Mouse (Mus musculus) midbrain, postnatal 0 days (tissue): ENCODE measurements around the gene Faah. TPM values are rescaled to one million over a fixed set of nuclear protein-coding genes. Genes with fewer than 3 reads are reported as not detected.

ENCODE experiments used
- ATAC-seq: fragments of 200-750 bp; cut with Nextera tagmentation; 2 replicates; pipeline ENCODE4 v1.8.0; 2017; ENCODE audit warnings: moderate number of reproducible peaks, mild to moderate bottlenecking, moderate TSS enrichment, moderate library complexity; ENCODE audit not compliant: low FRiP score
- DNase-seq: peaks from one replicate; pipeline ENCODE4 v3.0.0-alpha.2; 2015; ENCODE audit warnings: low spot score
- H3K27ac ChIP-seq: fragments of 300-500 bp; sonication (generic); 2 replicates; pipeline ENCODE4 v1.5.1; 2014; ENCODE audit warnings: low read depth, mild to moderate bottlenecking, low read length, mixed read lengths
- H3K27me3 ChIP-seq: fragments of 300-500 bp; sonication (generic); 2 replicates; pipeline ENCODE4 v1.6.1; 2014; ENCODE audit warnings: low read length, control low read depth, mixed read lengths; ENCODE audit not compliant: insufficient read depth
- H3K36me3 ChIP-seq: fragments of 300-500 bp; sonication (generic); 2 replicates; pipeline ENCODE4 v1.6.1; 2014; ENCODE audit warnings: low read length, control low read depth, mixed read lengths; ENCODE audit not compliant: insufficient read depth
- H3K4me1 ChIP-seq: fragments of 300-500 bp; sonication (generic); 2 replicates; pipeline ENCODE4 v1.6.1; 2014; ENCODE audit warnings: mild to moderate bottlenecking, control low read depth, antibody characterized with exemption, low read length, mixed read lengths; ENCODE audit not compliant: insufficient read depth
- H3K4me2 ChIP-seq: fragments of 300-500 bp; sonication (generic); 2 replicates; pipeline ENCODE4 v1.6.1; 2014; ENCODE audit warnings: low read depth, mild to moderate bottlenecking, low read length, mixed read lengths; ENCODE audit not compliant: poor library complexity, severe bottlenecking
- H3K4me3 ChIP-seq: fragments of 300-500 bp; sonication (generic); 2 replicates; pipeline ENCODE4 v1.5.1; 2014; ENCODE audit warnings: low read depth, mild to moderate bottlenecking, low read length, moderate library complexity
- H3K9ac ChIP-seq: fragments of 300-500 bp; sonication (generic); replicated peaks from 2 replicates; pipeline ENCODE4 v1.6.1; 2014; ENCODE audit warnings: mild to moderate bottlenecking, low read length, moderate library complexity, mixed read lengths; ENCODE audit not compliant: poor library complexity, severe bottlenecking
- H3K9me3 ChIP-seq: fragments of 300-500 bp; sonication (generic); 2 replicates; pipeline ENCODE4 v1.6.1; 2016; ENCODE audit warnings: low read length, control low read depth
- CTCF ChIP-seq: IDR thresholded peaks from 2 replicates; pipeline ENCODE4 v1.5.1; 2016; ENCODE audit warnings: antibody characterized with exemption, mild to moderate bottlenecking
- WGBS: fragments of 180-500 bp; shearing (Covaris S2); extraction: QIAGEN DNeasy Blood & Tissue Kit; methylation state at CpG from one replicate; pipeline ENCODE4 v1.1.7; 2014; 5-methylcytosine and 5-hydroxymethylcytosine counted together
- polyA plus RNA-seq: library from polyadenylated mRNA; unstranded; fragments of >200 nt; fragmentation: Nextera tagmentation; extraction: Ambion mirVana; gene quantifications from 2 replicates; pipeline ENCODE4 v1.2.1, GENCODE M21; 2015
- total RNA-seq: library from RNA; depleted of rRNA; stranded (reverse); fragments of >200 nt; gene quantifications from 2 replicates; pipeline ENCODE4 v1.2.3, GENCODE M21; 2014; rRNA removed

Faah gene
- total and polyA plus RNA-seq, 2 experiments from 2014 or later, result 25.8 to 30.6 TPM

- H3K9me3 ChIP-seq, result no peaks in the 10 kb centered on the region
- no peak overlapping the region for H3K27ac ChIP-seq
- no peak for ATAC-seq
- H3K36me3 ChIP-seq, result no peaks in the 10 kb centered on the region
- H3K4me1 ChIP-seq, result 0 out of 2 replicates have a peak, but pooled peaks cover 4% of the 10 kb centered on the region
- H3K4me3 ChIP-seq, result peak overlapping the region; percentile 20; the same call in 1 of the 2 replicates
- no peak for DNase-seq
- WGBS, result 8% methylated on average over 36 of the region's 36 CpGs
- H3K4me2 ChIP-seq, result no peak overlapping the region
- H3K9ac ChIP-seq, result no peak overlapping the region
- no peak for TF ChIP-seq CTCF
- H3K27me3 ChIP-seq, result peaks cover 55% of the 10 kb centered on the region
These were observed 81.7 kb downstream of the Faah start for GRCm38 (mm10) chr4:115935835-115936581.

DNA sequence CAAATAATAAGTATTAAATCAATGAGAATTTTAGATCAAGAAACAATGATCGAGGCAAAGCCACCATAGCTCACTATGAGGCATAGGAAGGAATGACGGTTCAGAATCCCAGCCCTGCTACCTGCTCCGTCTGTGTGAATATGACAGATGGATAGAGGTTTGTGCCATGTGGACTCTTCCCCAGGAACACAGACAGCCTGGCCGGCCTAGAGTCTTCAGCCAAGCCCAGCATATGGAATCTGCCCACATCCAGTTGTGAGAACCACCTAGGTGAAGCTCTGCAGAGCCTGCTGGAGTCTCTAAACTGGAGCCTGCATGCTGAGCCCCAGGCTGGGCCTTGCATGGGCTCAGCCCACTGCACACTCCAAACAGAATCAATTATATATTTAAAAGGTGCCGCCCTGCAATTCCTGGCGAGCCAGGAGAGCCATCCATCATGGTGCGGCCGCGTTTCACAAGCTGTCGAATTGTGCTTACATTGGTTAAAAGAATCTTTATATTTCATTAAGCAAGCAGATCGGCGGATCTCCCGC is 86.1 kb downstream of the Faah start:
- Histone ChIP-seq H3K9ac (no peak overlapping the region), H3K4me1 (0 out of 2 replicates have a peak, but pooled peaks cover 2% of the 10 kb centered on the region), H3K9me3 (no peaks in the 10 kb centered on the region), H3K36me3 (no peaks in the 10 kb centered on the region), H3K27me3 (peaks cover 26% of the 10 kb centered on the region), H3K4me2 (no peak overlapping the region), H3K27ac (no peak overlapping the region), H3K4me3 (no peak overlapping the region)
- DNase-seq (peak; percentile 23), ATAC-seq (no peak)
- no peak for TF ChIP-seq CTCF
- WGBS, result 70% methylated on average over 13 of the region's 13 CpGs

DNA sequence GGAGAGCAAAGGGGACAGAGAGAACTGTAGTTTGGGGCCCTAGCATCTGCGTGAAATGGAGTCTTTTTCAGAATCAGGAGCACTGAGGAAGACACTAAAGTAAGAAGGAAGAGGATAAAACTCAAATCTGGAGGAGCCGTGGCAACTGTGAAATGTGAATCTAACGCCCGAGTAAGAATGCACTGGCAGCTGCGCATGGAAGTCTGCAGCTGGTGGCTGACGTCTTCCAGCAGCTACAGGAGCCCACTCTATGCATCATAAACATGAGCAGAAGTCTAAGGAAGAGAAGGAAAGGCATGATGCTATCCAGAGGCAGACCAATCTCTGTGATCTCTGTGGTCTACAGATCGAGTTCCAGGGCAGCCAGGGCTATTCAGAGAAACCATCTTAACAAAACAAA is 90.1 kb downstream of the Faah start:
- WGBS, result 67% methylated on average over 7 of the region's 7 CpGs
- TF ChIP-seq CTCF, result no peak

GRCm38 (mm10) chr4:115923262-115923880 is 94.4 kb downstream of the Faah start:
- 78% methylated on average over 16 of the region's 16 CpGs for WGBS
- Histone ChIP-seq H3K27me3 (peaks cover 4% of the 10 kb centered on the region; the same call in 1 of the 2 replicates), H3K36me3 (no peaks in the 10 kb centered on the region), H3K4me1 (no peaks in the 10 kb centered on the region), H3K4me3 (no peak overlapping the region), H3K9ac (no peak overlapping the region), H3K9me3 (no peaks in the 10 kb centered on the region), H3K4me2 (no peak overlapping the region), H3K27ac (no peak overlapping the region)
- DNase-seq, result no peak
- TF ChIP-seq CTCF, result no peak
- no peak for ATAC-seq

More for the DNA sequence above, 90.1 kb downstream of the Faah start:
- ATAC-seq (no peak), DNase-seq (no peak)
- H3K36me3 ChIP-seq, result no peaks in the 10 kb centered on the region
- H3K9me3 ChIP-seq, result no peaks in the 10 kb centered on the region
- no peak overlapping the region for H3K4me3 ChIP-seq
- no peak overlapping the region for H3K27ac ChIP-seq
- H3K27me3 ChIP-seq, result peaks cover 6% of the 10 kb centered on the region
- H3K9ac ChIP-seq, result no peak overlapping the region
- H3K4me2 ChIP-seq, result no peak overlapping the region
- no peaks in the 10 kb centered on the region for H3K4me1 ChIP-seq

DNA sequence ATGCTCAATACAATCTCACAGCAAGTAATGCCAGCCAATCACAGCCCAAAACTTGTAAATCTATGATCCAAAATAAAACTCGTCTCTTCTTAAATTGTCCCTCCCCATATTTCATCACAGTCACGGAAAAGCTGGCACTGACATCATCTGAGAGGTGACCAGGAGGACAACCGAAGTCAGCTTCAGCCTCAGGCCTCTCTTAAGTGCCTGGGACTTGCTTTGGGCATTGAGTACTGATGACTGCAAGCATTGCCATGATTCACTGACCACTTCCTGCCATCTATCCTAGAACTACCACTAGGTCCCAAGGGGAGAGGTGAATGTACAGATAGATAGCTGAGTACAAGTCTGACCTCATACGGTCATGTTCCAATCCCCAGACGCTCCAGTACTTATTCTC is 95.0 kb downstream of the Faah start:
- ATAC-seq (no peak), DNase-seq (no peak)
- Histone ChIP-seq H3K4me1 (no peaks in the 10 kb centered on the region), H3K27ac (no peak overlapping the region), H3K27me3 (peaks cover 4% of the 10 kb centered on the region; the same call in 1 of the 2 replicates), H3K9ac (no peak overlapping the region), H3K4me2 (no peak overlapping the region), H3K36me3 (no peaks in the 10 kb centered on the region), H3K4me3 (no peak overlapping the region), H3K9me3 (no peaks in the 10 kb centered on the region)
- TF ChIP-seq CTCF, result no peak
- 92% methylated on average over 5 of the region's 5 CpGs for WGBS

DNA sequence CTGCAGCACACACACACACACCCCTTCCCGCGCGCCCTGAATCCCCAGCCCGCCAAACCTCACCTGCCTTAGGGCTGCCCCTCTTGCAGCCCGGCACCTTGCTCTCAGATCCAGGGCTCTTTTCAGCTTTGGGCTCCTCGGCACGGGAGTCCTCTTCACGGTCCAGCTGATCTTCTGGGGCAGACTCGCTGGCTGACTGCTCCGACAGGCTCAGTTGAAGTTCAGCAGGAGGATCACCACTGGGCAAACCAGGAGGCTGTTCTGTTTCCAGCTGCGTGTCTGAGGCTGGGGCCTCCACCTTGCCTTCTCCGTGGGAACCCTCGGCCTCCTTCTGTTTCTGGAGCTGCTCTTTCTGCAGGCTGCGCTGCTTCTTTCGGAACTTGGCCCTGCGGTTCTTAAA is 97.8 kb downstream of the Faah start:
- H3K9ac ChIP-seq, result no peak overlapping the region
- no peaks in the 10 kb centered on the region for H3K36me3 ChIP-seq
- H3K4me2 ChIP-seq, result no peak overlapping the region
- no peak for ATAC-seq
- H3K4me3 ChIP-seq, result no peak overlapping the region
- H3K27me3 ChIP-seq, result peaks cover 4% of the 10 kb centered on the region; the same call in 1 of the 2 replicates
- no peak overlapping the region for H3K27ac ChIP-seq
- TF ChIP-seq CTCF, result no peak
- WGBS, result 76% methylated on average over 16 of the region's 16 CpGs
- no peaks in the 10 kb centered on the region for H3K9me3 ChIP-seq
- H3K4me1 ChIP-seq, result no peaks in the 10 kb centered on the region
- no peak for DNase-seq

Other genes with a start within 250 kb of the Faah start
- gene Tex38, start 236.9 kb downstream of the Faah start, total RNA-seq, result 0.49 and 1.2 TPM in 2 replicates
- gene Tex38, start 236.9 kb downstream of the Faah start, polyA plus RNA-seq, result 0.87 and 0.93 TPM in 2 replicates
- gene Atpaf1, start 233.1 kb downstream of the Faah start, total RNA-seq, result 25.9 and 40.0 TPM in 2 replicates
- gene Atpaf1, start 233.1 kb downstream of the Faah start, polyA plus RNA-seq, result 37.8 and 38.7 TPM in 2 replicates
- 3.7 and 12.1 TPM in 2 replicates for gene Mob3c, start 189.8 kb downstream of the Faah start, total RNA-seq
- 2.8 and 3.1 TPM in 2 replicates for gene Mob3c, start 189.8 kb downstream of the Faah start, polyA plus RNA-seq
- 18.5 and 27.8 TPM in 2 replicates for gene Mknk1, start 178.7 kb downstream of the Faah start, total RNA-seq
- gene Mknk1, start 178.7 kb downstream of the Faah start, polyA plus RNA-seq, result 22.8 and 23.2 TPM in 2 replicates
- gene Kncn, start 133.5 kb downstream of the Faah start, total RNA-seq, result 0.09 and 0.11 TPM in 2 replicates
- 0.16 and 0.25 TPM in 2 replicates for gene Kncn, start 133.5 kb downstream of the Faah start, polyA plus RNA-seq
- 0.33 and 0.66 TPM in 2 replicates for gene 6430628N08Rik, start 127.3 kb downstream of the Faah start, total RNA-seq
- gene 6430628N08Rik, start 127.3 kb downstream of the Faah start, polyA plus RNA-seq, result 0.94 and 1.2 TPM in 2 replicates
- gene Dmbx1, start 78.0 kb downstream of the Faah start, total RNA-seq, result 9.6 and 10.3 TPM in 2 replicates
- 7.7 and 8.7 TPM in 2 replicates for gene Dmbx1, start 78.0 kb downstream of the Faah start, polyA plus RNA-seq
- 8.7 and 10.9 TPM in 2 replicates for gene Nsun4, start 36.0 kb upstream of the Faah start, total RNA-seq
- gene Nsun4, start 36.0 kb upstream of the Faah start, polyA plus RNA-seq, result 8.7 and 8.9 TPM in 2 replicates
- gene Uqcrh, start 57.1 kb upstream of the Faah start, total RNA-seq, result 247 and 307 TPM in 2 replicates
- gene Uqcrh, start 57.1 kb upstream of the Faah start, polyA plus RNA-seq, result 429 and 468 TPM in 2 replicates
- gene Lrrc41, start 57.3 kb upstream of the Faah start, total RNA-seq, result 103 and 129 TPM in 2 replicates
- 70.0 and 71.6 TPM in 2 replicates for gene Lrrc41, start 57.3 kb upstream of the Faah start, polyA plus RNA-seq
- gene Rad54l, start 105.8 kb upstream of the Faah start, total RNA-seq, result 1.9 and 3.0 TPM in 2 replicates
- gene Rad54l, start 105.8 kb upstream of the Faah start, polyA plus RNA-seq, result 2.4 and 2.5 TPM in 2 replicates
- gene Pomgnt1, start 105.9 kb upstream of the Faah start, total RNA-seq, result 78.5 and 80.9 TPM in 2 replicates
- 58.1 and 61.9 TPM in 2 replicates for gene Pomgnt1, start 105.9 kb upstream of the Faah start, polyA plus RNA-seq
- 5.2 and 5.6 TPM in 2 replicates for gene Lurap1, start 133.4 kb upstream of the Faah start, total RNA-seq
- gene Lurap1, start 133.4 kb upstream of the Faah start, polyA plus RNA-seq, result 2.4 and 2.6 TPM in 2 replicates
- 0.57 and 0.77 TPM in 2 replicates for gene Tspan1, start 149.7 kb upstream of the Faah start, total RNA-seq
- 0.26 and 0.31 TPM in 2 replicates for gene Tspan1, start 149.7 kb upstream of the Faah start, polyA plus RNA-seq
- not detected in 2 replicates for gene 1700042G07Rik, start 155.4 kb upstream of the Faah start, total RNA-seq
- not detected in 2 replicates for gene 1700042G07Rik, start 155.4 kb upstream of the Faah start, polyA plus RNA-seq
- gene Gm49337, start 155.5 kb upstream of the Faah start, total RNA-seq, result not detected in 2 replicates
- not detected in 2 replicates for gene Gm49337, start 155.5 kb upstream of the Faah start, polyA plus RNA-seq
- 48.3 and 59.5 TPM in 2 replicates for gene Pik3r3, start 203.7 kb upstream of the Faah start, total RNA-seq
- 39.5 and 47.3 TPM in 2 replicates for gene Pik3r3, start 203.7 kb upstream of the Faah start, polyA plus RNA-seq